Mouse (Mus musculus): ENCODE data around the gene Crhr1. TPM values are rescaled to one million over a fixed set of nuclear protein-coding genes. Genes with fewer than 3 reads are reported as not detected.
A peak's percentile ranks its signal among the peaks of the same experiment; 100 is the strongest.

Crhr1 gene
- 0.24 and 0.97 TPM in 2 replicates for polyA plus RNA-seq (2014; fragmentation: Nextera tagmentation; extraction: Ambion mirVana)

DNA sequence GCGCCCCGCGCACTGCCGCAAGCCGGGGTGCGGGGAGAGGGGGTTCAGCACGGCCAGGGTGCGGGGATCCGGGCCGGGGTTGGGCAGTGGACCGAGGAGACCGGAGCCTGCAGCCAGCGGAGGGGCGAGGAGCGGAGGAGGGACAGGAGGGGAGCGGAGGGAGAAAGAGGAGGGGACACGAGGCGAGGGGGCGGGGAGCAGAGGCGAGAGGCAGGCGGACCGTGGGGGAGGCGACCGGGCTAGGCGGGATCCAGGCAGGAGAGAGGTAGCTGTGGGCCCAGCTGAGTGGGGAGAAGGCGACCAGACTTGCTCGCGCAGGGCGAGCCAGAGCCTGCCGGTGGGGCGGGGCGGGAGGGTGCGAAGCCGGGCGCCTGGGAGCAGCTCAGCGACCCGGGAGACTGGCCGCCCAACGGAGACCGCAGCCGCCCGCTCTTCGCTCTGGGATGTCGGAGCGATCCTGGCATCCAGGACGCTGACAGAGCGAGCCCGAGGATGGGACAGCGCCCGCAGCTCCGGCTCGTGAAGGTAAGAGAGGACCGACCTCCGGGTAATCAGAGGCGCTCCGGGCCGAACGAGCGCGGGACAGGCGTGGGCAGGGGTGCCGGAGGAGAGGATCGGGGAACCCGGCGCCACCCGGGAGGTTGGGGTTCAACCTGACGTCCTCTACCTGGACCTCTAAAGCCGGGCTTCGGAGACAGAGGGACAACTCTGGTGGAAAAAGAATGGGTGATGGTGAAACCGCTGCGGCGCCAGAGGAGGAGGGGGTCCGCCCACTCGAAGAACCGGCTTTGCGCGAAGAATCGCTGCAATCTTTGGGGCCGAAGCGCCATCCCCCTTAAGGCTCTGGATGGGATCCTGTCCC, at the start of gene Crhr1:
Gene Crhr1, plus strand, starts transcription at position 276 of the 862 bp plus-strand sequence.
- DNase-seq (ENCODE audit: low spot score) (peak; percentile 61), ATAC-seq (ENCODE audit: insufficient read depth, low FRiP score, low TSS enrichment) (0 out of 2 replicates have a peak, but pooled peaks have one; percentile 45)
- Histone ChIP-seq H3K9me3 (ENCODE audit: control insufficient read depth, low read length) (no peaks in the 10 kb centered on the region), H3K36me3 (ENCODE audit: control insufficient read depth, insufficient read depth, low read length) (no peaks in the 10 kb centered on the region), H3K4me2 (ENCODE audit: low read depth) (peak within 1 kb of the TSS; percentile 85), H3K4me1 (ENCODE audit: control insufficient read depth, insufficient read depth, low read length) (peaks cover 14% of the 10 kb centered on the region; the same call in 1 of the 2 replicates), H3K27ac (ENCODE audit: low read depth, low read length) (no peak within 1 kb of the TSS), H3K27me3 (ENCODE audit: control insufficient read depth, insufficient read depth, low read length) (peaks cover 60% of the 10 kb centered on the region), H3K9ac (ENCODE audit: low read length) (peak within 1 kb of the TSS; percentile 60), H3K4me3 (ENCODE audit: low read depth, low read length) (peak within 1 kb of the TSS; percentile 55)
- WGBS: 1% methylated on average over 55 of the region's 80 CpGs

- ATAC-seq (ENCODE audit: insufficient read depth, low FRiP score, low TSS enrichment): no peak
- Histone ChIP-seq H3K27me3 (ENCODE audit: control insufficient read depth, insufficient read depth, low read length) (no peaks in the 10 kb centered on the region), H3K4me1 (ENCODE audit: control insufficient read depth, insufficient read depth, low read length) (no peaks in the 10 kb centered on the region), H3K9ac (ENCODE audit: low read length) (no peak overlapping the region), H3K36me3 (ENCODE audit: control insufficient read depth, insufficient read depth, low read length) (no peaks in the 10 kb centered on the region), H3K27ac (ENCODE audit: low read depth, low read length) (no peak overlapping the region), H3K4me2 (ENCODE audit: low read depth) (no peak overlapping the region), H3K9me3 (ENCODE audit: control insufficient read depth, low read length) (no peaks in the 10 kb centered on the region), H3K4me3 (ENCODE audit: low read depth, low read length) (no peak overlapping the region)
- 98% methylated on average over 6 of the region's 7 CpGs for WGBS
- DNase-seq (ENCODE audit: low spot score): no peak
Measured at GRCm38 (mm10) chr11:104083248-104083647, 49.4 kb upstream of the Crhr1 start.

- H3K36me3 ChIP-seq (ENCODE audit: control insufficient read depth, insufficient read depth, low read length): no peaks in the 10 kb centered on the region
- H3K9me3 ChIP-seq (ENCODE audit: control insufficient read depth, low read length): no peaks in the 10 kb centered on the region
- no peak overlapping the region for H3K4me2 ChIP-seq (ENCODE audit: low read depth)
- no peak for ATAC-seq (ENCODE audit: insufficient read depth, low FRiP score, low TSS enrichment)
- no peak for DNase-seq (ENCODE audit: low spot score)
- H3K27me3 ChIP-seq (ENCODE audit: control insufficient read depth, insufficient read depth, low read length): no peaks in the 10 kb centered on the region
- H3K9ac ChIP-seq (ENCODE audit: low read length): no peak overlapping the region
- H3K4me1 ChIP-seq (ENCODE audit: control insufficient read depth, insufficient read depth, low read length): no peaks in the 10 kb centered on the region
- H3K27ac ChIP-seq (ENCODE audit: low read depth, low read length): no peak overlapping the region
- WGBS: 90% methylated on average over 6 of the region's 6 CpGs
- H3K4me3 ChIP-seq (ENCODE audit: low read depth, low read length): no peak overlapping the region
Measured at GRCm38 (mm10) chr11:104083716-104084115, 48.9 kb upstream of the Crhr1 start.

DNA sequence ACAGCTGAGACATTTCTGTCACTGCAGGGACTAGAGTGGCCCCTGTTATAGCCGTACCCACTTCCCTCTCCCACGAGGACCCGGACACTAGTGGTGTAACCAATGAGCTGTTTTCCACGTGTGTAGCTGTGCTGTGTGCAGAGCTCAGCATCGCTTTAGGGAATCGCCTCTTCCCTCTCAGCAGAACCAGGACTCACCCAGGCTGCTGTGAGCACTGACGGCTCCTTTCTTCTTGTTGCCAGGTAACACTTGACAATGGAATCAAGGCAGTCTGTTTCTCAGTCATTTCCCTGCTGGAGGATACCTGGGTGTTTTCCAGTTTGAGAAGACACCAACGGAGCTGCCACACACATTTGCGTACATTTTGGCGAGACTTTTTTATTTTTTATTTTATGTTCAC, 44.1 kb upstream of the Crhr1 start:
- Histone ChIP-seq H3K4me3 (ENCODE audit: low read depth, low read length) (no peak overlapping the region), H3K27ac (ENCODE audit: low read depth, low read length) (no peak overlapping the region), H3K9me3 (ENCODE audit: control insufficient read depth, low read length) (no peaks in the 10 kb centered on the region), H3K9ac (ENCODE audit: low read length) (no peak overlapping the region), H3K4me2 (ENCODE audit: low read depth) (no peak overlapping the region), H3K27me3 (ENCODE audit: control insufficient read depth, insufficient read depth, low read length) (no peaks in the 10 kb centered on the region), H3K4me1 (ENCODE audit: control insufficient read depth, insufficient read depth, low read length) (no peaks in the 10 kb centered on the region), H3K36me3 (ENCODE audit: control insufficient read depth, insufficient read depth, low read length) (no peaks in the 10 kb centered on the region)
- WGBS: 64% methylated on average over 10 of the region's 10 CpGs
- DNase-seq (ENCODE audit: low spot score) (no peak), ATAC-seq (ENCODE audit: insufficient read depth, low FRiP score, low TSS enrichment) (no peak)

DNA sequence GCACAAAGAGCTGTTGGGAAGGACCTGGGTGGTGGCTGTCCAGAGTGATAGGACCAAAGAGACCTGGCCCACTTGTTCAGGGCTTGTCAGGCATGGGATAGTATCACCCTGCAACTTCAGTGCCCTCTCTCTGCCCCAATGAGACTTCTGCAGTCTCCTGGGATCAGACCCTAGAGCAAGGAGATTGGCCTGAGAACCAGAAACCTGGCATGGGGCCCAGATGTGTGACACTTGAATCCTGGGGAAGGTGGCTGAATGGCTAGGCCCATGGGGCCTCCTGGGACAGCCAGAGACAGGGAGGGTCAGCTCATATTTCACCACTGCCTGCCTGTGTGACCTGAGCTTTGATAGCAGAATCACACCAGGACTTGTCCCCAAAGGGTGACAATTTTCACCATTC, 41.9 kb upstream of the Crhr1 start:
- H3K9me3 ChIP-seq (ENCODE audit: control insufficient read depth, low read length): no peaks in the 10 kb centered on the region
- DNase-seq (ENCODE audit: low spot score): no peak
- H3K27ac ChIP-seq (ENCODE audit: low read depth, low read length): no peak overlapping the region
- no peak for ATAC-seq (ENCODE audit: insufficient read depth, low FRiP score, low TSS enrichment)
- no peak overlapping the region for H3K9ac ChIP-seq (ENCODE audit: low read length)
- H3K27me3 ChIP-seq (ENCODE audit: control insufficient read depth, insufficient read depth, low read length): no peaks in the 10 kb centered on the region
- no peaks in the 10 kb centered on the region for H3K4me1 ChIP-seq (ENCODE audit: control insufficient read depth, insufficient read depth, low read length)
- no peak overlapping the region for H3K4me2 ChIP-seq (ENCODE audit: low read depth)
- no peak overlapping the region for H3K4me3 ChIP-seq (ENCODE audit: low read depth, low read length)
- no peaks in the 10 kb centered on the region for H3K36me3 ChIP-seq (ENCODE audit: control insufficient read depth, insufficient read depth, low read length)

GRCm38 (mm10) chr11:104095151-104095550, 37.5 kb upstream of the Crhr1 start:
- no peak overlapping the region for H3K4me3 ChIP-seq (ENCODE audit: low read depth, low read length)
- DNase-seq (ENCODE audit: low spot score) (no peak), ATAC-seq (ENCODE audit: insufficient read depth, low FRiP score, low TSS enrichment) (no peak)
- no peak overlapping the region for H3K9ac ChIP-seq (ENCODE audit: low read length)
- H3K4me2 ChIP-seq (ENCODE audit: low read depth): no peak overlapping the region
- 69% methylated on average over 3 of the region's 3 CpGs for WGBS
- no peaks in the 10 kb centered on the region for H3K4me1 ChIP-seq (ENCODE audit: control insufficient read depth, insufficient read depth, low read length)
- no peaks in the 10 kb centered on the region for H3K36me3 ChIP-seq (ENCODE audit: control insufficient read depth, insufficient read depth, low read length)
- no peak overlapping the region for H3K27ac ChIP-seq (ENCODE audit: low read depth, low read length)
- no peaks in the 10 kb centered on the region for H3K27me3 ChIP-seq (ENCODE audit: control insufficient read depth, insufficient read depth, low read length)
- no peaks in the 10 kb centered on the region for H3K9me3 ChIP-seq (ENCODE audit: control insufficient read depth, low read length)

DNA sequence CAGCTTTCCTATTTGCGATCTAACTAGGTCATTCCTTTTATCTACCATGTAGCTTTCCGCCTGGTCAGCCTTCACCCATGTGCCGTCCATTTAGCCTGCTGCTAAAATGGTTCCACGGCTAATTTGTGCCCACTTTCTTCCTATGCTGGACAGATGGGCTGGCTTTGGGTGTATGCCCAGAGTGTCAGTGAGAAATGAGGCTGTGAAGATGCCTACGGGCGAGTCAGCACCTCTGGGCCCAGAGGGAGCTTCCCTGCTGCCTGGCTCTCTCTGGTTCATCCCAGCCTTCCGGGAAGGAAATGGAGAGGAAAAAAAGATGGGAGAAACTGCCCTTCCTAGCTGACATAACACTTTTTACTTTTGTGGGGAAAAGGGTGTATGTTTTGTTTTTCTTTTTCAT, 36.1 kb upstream of the Crhr1 start:
- H3K27ac ChIP-seq (ENCODE audit: low read depth, low read length): no peak overlapping the region
- no peak overlapping the region for H3K4me3 ChIP-seq (ENCODE audit: low read depth, low read length)
- no peak overlapping the region for H3K4me2 ChIP-seq (ENCODE audit: low read depth)
- H3K4me1 ChIP-seq (ENCODE audit: control insufficient read depth, insufficient read depth, low read length): no peaks in the 10 kb centered on the region
- 85% methylated on average over 7 of the region's 7 CpGs for WGBS
- H3K9me3 ChIP-seq (ENCODE audit: control insufficient read depth, low read length): no peaks in the 10 kb centered on the region
- no peaks in the 10 kb centered on the region for H3K27me3 ChIP-seq (ENCODE audit: control insufficient read depth, insufficient read depth, low read length)
- no peak overlapping the region for H3K9ac ChIP-seq (ENCODE audit: low read length)
- ATAC-seq (ENCODE audit: insufficient read depth, low FRiP score, low TSS enrichment) (no peak), DNase-seq (ENCODE audit: low spot score) (no peak)
- no peaks in the 10 kb centered on the region for H3K36me3 ChIP-seq (ENCODE audit: control insufficient read depth, insufficient read depth, low read length)

GRCm38 (mm10) chr11:104099542-104099941, 33.1 kb upstream of the Crhr1 start:
- no peaks in the 10 kb centered on the region for H3K27me3 ChIP-seq (ENCODE audit: control insufficient read depth, insufficient read depth, low read length)
- H3K4me2 ChIP-seq (ENCODE audit: low read depth): no peak overlapping the region
- DNase-seq (ENCODE audit: low spot score): no peak
- H3K27ac ChIP-seq (ENCODE audit: low read depth, low read length): no peak overlapping the region
- no peaks in the 10 kb centered on the region for H3K9me3 ChIP-seq (ENCODE audit: control insufficient read depth, low read length)
- H3K4me3 ChIP-seq (ENCODE audit: low read depth, low read length): no peak overlapping the region
- H3K36me3 ChIP-seq (ENCODE audit: control insufficient read depth, insufficient read depth, low read length): no peaks in the 10 kb centered on the region
- ATAC-seq (ENCODE audit: insufficient read depth, low FRiP score, low TSS enrichment): no peak
- H3K4me1 ChIP-seq (ENCODE audit: control insufficient read depth, insufficient read depth, low read length): no peaks in the 10 kb centered on the region
- WGBS: 33% methylated on average over 7 of the region's 7 CpGs
- H3K9ac ChIP-seq (ENCODE audit: low read length): no peak overlapping the region

DNA sequence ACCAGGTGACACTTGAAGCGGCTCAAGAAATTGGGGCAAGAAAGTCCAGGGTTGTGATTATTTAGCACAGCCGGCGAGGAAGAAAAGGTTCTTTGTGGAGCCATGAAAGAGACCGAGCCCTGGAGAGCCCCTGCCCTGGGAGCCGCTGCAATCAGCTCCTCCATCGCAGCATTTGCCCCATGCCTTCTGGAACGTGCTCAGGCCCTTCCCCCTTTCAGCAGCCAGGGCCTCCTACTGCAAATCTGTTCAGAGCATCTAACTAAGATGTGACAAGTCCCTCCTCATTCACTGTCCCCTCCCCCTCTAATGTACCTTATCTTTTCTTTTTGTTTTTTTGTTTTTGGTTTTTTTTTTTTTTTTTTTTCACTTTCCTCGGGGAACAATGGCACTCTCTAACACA, 30.0 kb upstream of the Crhr1 start:
- Histone ChIP-seq H3K4me1 (ENCODE audit: control insufficient read depth, insufficient read depth, low read length) (no peaks in the 10 kb centered on the region), H3K4me2 (ENCODE audit: low read depth) (no peak overlapping the region), H3K9ac (ENCODE audit: low read length) (no peak overlapping the region), H3K27me3 (ENCODE audit: control insufficient read depth, insufficient read depth, low read length) (no peaks in the 10 kb centered on the region), H3K27ac (ENCODE audit: low read depth, low read length) (no peak overlapping the region), H3K9me3 (ENCODE audit: control insufficient read depth, low read length) (no peaks in the 10 kb centered on the region), H3K36me3 (ENCODE audit: control insufficient read depth, insufficient read depth, low read length) (no peaks in the 10 kb centered on the region), H3K4me3 (ENCODE audit: low read depth, low read length) (no peak overlapping the region)
- ATAC-seq (ENCODE audit: insufficient read depth, low FRiP score, low TSS enrichment): no peak
- no peak for DNase-seq (ENCODE audit: low spot score)
- 17% methylated on average over 8 of the region's 8 CpGs for WGBS
